Comparison of ENCODE assay signal across 10 mouse cellular contexts in genomic region chr6:125498062-125498461, GRCm38 (mm10). TPM values are rescaled to one million over a fixed set of nuclear protein-coding genes. Genes with fewer than 3 reads are reported as not detected.
DNase-seq lines count a peak whose midpoint lies in the region; ATAC-seq and TF ChIP-seq lines count a peak whose summit lies in the region.
"Had no signal": no experiment of that assay in that cellular context is flagged by ENCODE, and none has a peak within 500 bp of the region (broad histone marks: within the 10 kb centered on the region; RNA-seq: fewer than 3 reads in every experiment).

No protein-coding gene starts in this region.

- peaks cover 24% of the 10 kb centered on the region for H3K27me3 ChIP-seq in lung, embryonic 14.5 days (ENCODE audit: insufficient read depth, low read length)
- peaks cover 8% of the 10 kb centered on the region for H3K27me3 ChIP-seq in embryonic facial prominence, embryonic 13.5 days
- peaks cover 8% of the 10 kb centered on the region; the same call in 1 of the 2 replicates for H3K27me3 ChIP-seq in midbrain, postnatal 0 days (ENCODE audit: insufficient read depth, low read length)
- H3K27me3 ChIP-seq: stomach, embryonic 15.5 days had no signal

- H3K36me3 ChIP-seq in lung, embryonic 14.5 days (ENCODE audit: insufficient read depth) = no peaks in the 10 kb centered on the region
- H3K36me3 ChIP-seq in embryonic facial prominence, embryonic 13.5 days = no peaks in the 10 kb centered on the region
- no peaks in the 10 kb centered on the region for H3K36me3 ChIP-seq in midbrain, postnatal 0 days (ENCODE audit: insufficient read depth, low read length)
- H3K36me3 ChIP-seq: hindbrain, embryonic 15.5 days; stomach, embryonic 15.5 days had no signal

- no peak overlapping the region for H3K27ac ChIP-seq in lung, embryonic 14.5 days (ENCODE audit: low read depth)
- peak overlapping the region; percentile 83 for H3K27ac ChIP-seq in embryonic facial prominence, embryonic 13.5 days
- H3K27ac ChIP-seq in midbrain, postnatal 0 days (ENCODE audit: low read depth, low read length) = no peak overlapping the region
- H3K27ac ChIP-seq: hindbrain, embryonic 15.5 days; stomach, embryonic 15.5 days had no signal

- no peak overlapping the region for H3K9ac ChIP-seq in lung, embryonic 14.5 days
- H3K9ac ChIP-seq in embryonic facial prominence, embryonic 13.5 days = no peak overlapping the region
- no peak overlapping the region for H3K9ac ChIP-seq in midbrain, postnatal 0 days (replicated peaks; ENCODE audit: low read length, poor library complexity, severe bottlenecking)
- H3K9ac ChIP-seq: hindbrain, embryonic 15.5 days; stomach, embryonic 15.5 days had no signal

- no peaks in the 10 kb centered on the region for H3K4me1 ChIP-seq in lung, embryonic 14.5 days (ENCODE audit: insufficient read depth)
- H3K4me1 ChIP-seq in embryonic facial prominence, embryonic 13.5 days = peaks cover 24% of the 10 kb centered on the region
- no peaks in the 10 kb centered on the region for H3K4me1 ChIP-seq in midbrain, postnatal 0 days (ENCODE audit: insufficient read depth, low read length)

- DNase-seq in adrenal gland, postnatal 14 days = peak; percentile 28
- DNase-seq in adrenal gland, adult 8-10 months = no peak
- DNase-seq in lung, embryonic 14.5 days = peak; percentile 79
- no peak for DNase-seq in lung, postnatal 25 days (ENCODE audit: low spot score)
- no peak for DNase-seq in midbrain, postnatal 0 days (ENCODE audit: low spot score)
- no peak for DNase-seq in layer of hippocampus, postnatal 10 days (ENCODE audit: low spot score in 2 of 2)
- DNase-seq in urinary bladder, postnatal 25 days (ENCODE audit: low spot score) = no peak

- no peak for ATAC-seq in lung, embryonic 14.5 days (ENCODE audit: insufficient read depth)
- no peak for ATAC-seq in embryonic facial prominence, embryonic 13.5 days (ENCODE audit: insufficient number of reproducible peaks, insufficient read depth, low FRiP score, low TSS enrichment, low read depth)
- ATAC-seq in midbrain, postnatal 0 days (ENCODE audit: low FRiP score) = no peak

- no peak overlapping the region for H3K4me2 ChIP-seq in lung, embryonic 14.5 days
- no peak overlapping the region for H3K4me2 ChIP-seq in embryonic facial prominence, embryonic 13.5 days
- no peak overlapping the region for H3K4me2 ChIP-seq in midbrain, postnatal 0 days (ENCODE audit: low read depth, low read length, poor library complexity, severe bottlenecking)
- H3K4me2 ChIP-seq: hindbrain, embryonic 15.5 days; stomach, embryonic 15.5 days had no signal

- peak; percentile 71 for TF ChIP-seq CTCF in lung, embryonic 14.5 days (IDR thresholded peaks at IDR 0.05; ENCODE audit: low read depth)
- TF ChIP-seq CTCF in midbrain, postnatal 0 days (IDR thresholded peaks at IDR 0.05) = peak; percentile 65

- H3K4me3 ChIP-seq in lung, embryonic 14.5 days (ENCODE audit: low read depth, low read length) = no peak overlapping the region
- no peak overlapping the region for H3K4me3 ChIP-seq in embryonic facial prominence, embryonic 13.5 days
- H3K4me3 ChIP-seq in midbrain, postnatal 0 days (ENCODE audit: low read depth, low read length) = no peak overlapping the region
- H3K4me3 ChIP-seq: hindbrain, embryonic 15.5 days; stomach, embryonic 15.5 days had no signal

- 33% methylated on average over 5 of the region's 5 CpGs for WGBS in lung, embryonic 14.5 days
- WGBS in embryonic facial prominence, embryonic 13.5 days = 10% methylated on average over 5 of the region's 5 CpGs
- 49% methylated on average over 5 of the region's 5 CpGs for WGBS in midbrain, postnatal 0 days

- H3K9me3 ChIP-seq in lung, embryonic 14.5 days (ENCODE audit: low read depth, low read length) = no peaks in the 10 kb centered on the region
- H3K9me3 ChIP-seq in embryonic facial prominence, embryonic 13.5 days = no peaks in the 10 kb centered on the region
- H3K9me3 ChIP-seq in midbrain, postnatal 0 days (ENCODE audit: low read length) = no peaks in the 10 kb centered on the region
- H3K9me3 ChIP-seq: hindbrain, embryonic 15.5 days; stomach, embryonic 15.5 days had no signal

RNA-seq across cellular contexts. Expression of gene Cd9, which starts 3.5 kb away (rescaled TPM):
- 135 and 148 TPM in 2 replicates for total RNA-seq in adrenal gland, postnatal 14 days (2021)
- 100 to 1,000 TPM; 108 to 171 (median 144) TPM for total RNA-seq in adrenal gland, adult 8-10 months (2022)
- polyA plus RNA-seq in lung, embryonic 14.5 days (2014; fragmentation: Nextera tagmentation; extraction: Ambion mirVana) = 128 TPM in 2 replicates
- polyA plus RNA-seq in embryonic facial prominence, embryonic 13.5 days (2015; fragmentation: Nextera tagmentation; extraction: Ambion mirVana) = 160 and 189 TPM in 2 replicates
- 40.3 and 49.1 TPM in 2 replicates for total RNA-seq in midbrain, postnatal 0 days (2014; rRNA removed)
- 105 and 118 TPM in 2 replicates for polyA plus RNA-seq in midbrain, postnatal 0 days (2015; fragmentation: Nextera tagmentation; extraction: Ambion mirVana)
- 100 to 1,000 TPM; 101 to 102 TPM for total RNA-seq in layer of hippocampus, postnatal 10 days (2021)

RNA-seq across cellular contexts. Expression of gene Vwf, which starts 48.5 kb away (rescaled TPM):
- total RNA-seq in adrenal gland, postnatal 14 days (2021) = 18.5 and 30.6 TPM in 2 replicates
- total RNA-seq in adrenal gland, adult 8-10 months (2022) = 10 to 100 TPM in 1 of 4 experiments, 1 to 10 TPM in 3; 6.5 to 13.4 (median 7.4) TPM
- 17.7 and 20.4 TPM in 2 replicates for polyA plus RNA-seq in lung, embryonic 14.5 days (2014; fragmentation: Nextera tagmentation; extraction: Ambion mirVana)
- 5.0 and 5.4 TPM in 2 replicates for polyA plus RNA-seq in embryonic facial prominence, embryonic 13.5 days (2015; fragmentation: Nextera tagmentation; extraction: Ambion mirVana)
- total RNA-seq in midbrain, postnatal 0 days (2014; rRNA removed) = 36.2 and 36.7 TPM in 2 replicates
- polyA plus RNA-seq in midbrain, postnatal 0 days (2015; fragmentation: Nextera tagmentation; extraction: Ambion mirVana) = 15.8 and 16.6 TPM in 2 replicates
- 10 to 100 TPM; 22.1 to 29.0 TPM for total RNA-seq in layer of hippocampus, postnatal 10 days (2021)

Comparison
In these comparisons a context has a peak if more than half of its experiments do, and no peak if none do; other contexts are left out.
1. DNase-seq: peak in adrenal gland, postnatal 14 days (single experiment) and lung, embryonic 14.5 days (single experiment); none in adrenal gland, adult 8-10 months (single experiment), lung, postnatal 25 days (single experiment), midbrain, postnatal 0 days (single experiment), layer of hippocampus, postnatal 10 days (0 of 2) and urinary bladder, postnatal 25 days (single experiment).